Mouse (Mus musculus) monocyte, adult 5-6 weeks (primary cell): ENCODE measurements around the gene Rps3. TPM values are rescaled to one million over a fixed set of nuclear protein-coding genes. Genes with fewer than 3 reads are reported as not detected.

Experiments used
- ATAC-seq: fragments of 153-309, 156-312 bp; replicated peaks from 2 replicates; pipeline ENCODE4 v1.8.0; 2017; ENCODE audit warnings: mild to moderate bottlenecking; ENCODE audit not compliant: low TSS enrichment, insufficient number of reproducible peaks, severe bottlenecking, poor library complexity, low FRiP score
- total RNA-seq: library from RNA; stranded (forward); fragments of 200-1000, 200-491, 200-594 nt; gene quantifications from 3 replicates; pipeline ENCODE4 v1.2.3, GENCODE M21; 2017

The Rps3 gene
- total RNA-seq, 1 experiment from 2014 or later, result 1,253 TPM

DNA sequence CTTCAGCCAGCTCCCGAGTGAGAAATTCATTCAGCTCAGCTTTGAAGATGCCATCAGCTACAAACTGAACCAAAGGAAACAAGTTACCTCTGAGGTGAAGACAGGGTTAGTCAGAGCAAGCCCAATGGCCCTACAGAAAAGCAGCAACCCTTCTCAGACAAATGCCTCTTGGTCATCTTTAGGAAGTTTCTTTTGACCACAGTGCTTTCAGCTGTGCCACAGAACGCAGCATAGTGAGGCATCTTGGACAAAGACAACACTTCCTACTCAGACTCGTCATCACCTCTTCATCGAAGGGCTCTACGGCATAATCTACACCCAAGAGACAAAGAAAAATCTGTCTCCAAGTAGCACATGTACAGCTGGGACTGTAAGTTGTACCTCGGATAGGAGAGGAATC is 901 bp downstream of the Rps3 start:
- no peak for ATAC-seq

GRCm38 (mm10) chr7:99477235-99477634 is 6.3 kb downstream of the Rps3 start:
- ATAC-seq, result no peak

- no peak for ATAC-seq
These were observed 6.9 kb downstream of the Rps3 start for GRCm38 (mm10) chr7:99476558-99477114.

GRCm38 (mm10) chr7:99475562-99475911 is 8.0 kb downstream of the Rps3 start:
- no peak for ATAC-seq

GRCm38 (mm10) chr7:99474836-99475561 is 8.5 kb downstream of the Rps3 start:
- ATAC-seq, result no peak

- no peak for ATAC-seq
These were observed 9.7 kb downstream of the Rps3 start for GRCm38 (mm10) chr7:99473638-99474407.

DNA sequence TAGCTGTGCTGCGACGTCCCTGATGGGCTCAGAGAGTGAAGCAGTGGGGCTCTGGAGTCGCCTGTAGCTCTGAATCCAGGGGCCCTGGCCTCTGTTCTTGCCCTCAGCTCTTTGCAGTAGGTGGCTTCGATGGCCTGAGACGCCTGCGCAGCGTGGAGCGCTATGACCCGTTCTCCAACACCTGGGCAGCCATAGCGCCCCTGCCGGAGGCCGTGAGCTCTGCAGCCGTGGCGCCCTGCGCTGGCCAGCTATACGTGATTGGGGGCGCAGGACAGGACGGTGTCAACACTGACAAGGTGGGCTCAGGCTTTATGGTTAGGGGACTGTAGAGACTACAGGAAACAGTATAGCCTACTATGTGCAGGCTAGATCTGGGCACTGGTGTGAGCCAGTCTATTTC is 12.0 kb downstream of the Rps3 start:
- ATAC-seq, result no peak

DNA sequence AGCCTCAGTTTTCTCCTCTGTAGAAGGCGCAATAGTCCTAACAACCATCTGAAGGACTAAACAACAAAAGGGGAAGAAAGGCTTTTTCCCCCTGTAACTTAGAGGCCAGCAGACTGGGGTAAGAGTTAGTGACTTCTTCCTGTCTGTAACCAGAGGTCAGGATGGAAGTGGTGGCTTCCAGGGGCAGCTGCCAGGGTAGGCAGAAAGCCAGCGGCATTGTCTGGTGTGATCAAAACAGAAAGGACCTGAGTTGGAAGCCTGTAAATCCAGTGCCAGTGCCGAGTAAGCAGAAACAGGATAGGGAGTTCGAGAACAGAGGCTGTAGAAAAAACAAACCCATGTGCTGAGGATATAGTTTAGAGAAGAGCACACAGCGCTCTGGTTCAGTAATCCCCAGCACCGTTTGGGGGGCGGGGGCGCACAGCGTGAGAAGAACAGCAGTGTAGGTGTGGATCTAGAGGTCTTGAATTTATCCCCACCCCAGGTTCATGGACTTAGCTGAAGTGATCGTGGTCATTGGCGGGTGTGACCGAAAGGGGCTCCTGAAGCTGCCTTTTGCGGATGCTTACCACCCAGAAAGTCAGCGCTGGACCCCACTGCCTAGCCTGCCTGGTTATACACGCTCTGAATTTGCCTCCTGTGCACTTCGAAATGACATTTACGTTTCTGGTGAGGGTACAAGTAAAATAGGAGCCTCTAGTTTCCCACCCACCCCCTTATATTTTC is 13.7 kb downstream of the Rps3 start:
- ATAC-seq, result no peak

DNA sequence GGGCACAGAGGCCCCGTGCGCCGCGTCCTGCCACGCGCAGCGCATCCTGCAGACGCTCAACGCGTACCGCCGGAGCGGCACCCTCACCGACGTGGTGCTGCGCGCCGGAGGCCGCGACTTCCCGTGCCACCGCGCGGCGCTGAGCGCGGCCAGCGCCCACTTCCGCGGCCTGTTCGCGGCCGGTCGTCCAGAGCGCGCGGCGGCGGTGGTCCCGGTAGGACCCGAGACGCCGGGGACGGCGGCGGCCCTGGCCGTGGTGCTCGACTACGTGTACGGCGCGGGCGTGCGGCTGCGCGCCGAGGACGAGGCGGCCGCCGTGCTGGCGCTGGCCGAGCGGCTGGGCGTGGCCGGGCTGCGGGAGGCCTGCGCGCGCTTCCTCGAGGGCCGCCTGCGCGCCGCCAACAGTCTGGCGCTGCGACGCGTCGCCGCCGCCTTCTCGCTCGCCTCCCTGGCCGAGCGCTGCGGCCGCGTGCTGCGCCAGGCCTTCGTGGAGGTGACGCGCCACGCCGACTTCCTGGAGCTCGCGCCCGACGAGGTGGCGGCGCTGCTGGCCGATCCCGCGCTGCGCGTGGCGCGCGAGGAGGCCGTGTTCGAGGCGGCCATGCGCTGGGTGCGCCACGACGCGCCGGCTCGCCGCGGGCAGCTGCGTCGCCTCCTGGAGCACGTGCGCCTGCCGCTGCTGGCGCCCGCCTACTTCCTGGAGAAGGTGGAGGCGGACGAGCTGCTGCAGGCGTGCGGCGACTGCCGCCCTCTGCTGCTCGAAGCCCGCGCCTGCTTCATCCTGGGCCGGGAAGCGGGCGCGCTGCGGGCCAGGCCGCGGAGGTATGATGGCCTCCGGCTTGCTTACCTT is 15.0 kb downstream of the Rps3 start:
- ATAC-seq, result peak; percentile 60

DNA sequence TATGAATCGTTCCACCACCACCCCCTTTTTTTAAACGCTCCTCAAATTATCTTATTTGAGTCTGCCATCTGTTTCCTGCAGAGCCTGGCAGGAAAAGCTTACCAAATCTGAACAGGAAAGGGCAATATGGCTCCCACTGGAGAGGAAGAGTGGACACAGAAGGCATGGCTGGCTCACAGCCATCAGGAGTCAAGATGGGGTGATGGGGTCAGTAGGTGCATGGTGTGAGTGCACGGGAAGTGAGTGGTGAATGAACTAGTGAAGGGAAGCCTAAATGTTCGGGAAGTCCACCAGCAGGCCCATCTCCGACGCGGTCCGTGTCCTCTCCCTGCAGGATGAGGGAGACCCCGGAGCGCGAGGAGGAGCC is 15.6 kb downstream of the Rps3 start:
- ATAC-seq, result no peak

GRCm38 (mm10) chr7:99465811-99466210 is 17.7 kb downstream of the Rps3 start, which contains the start of gene Klhl35:
TSS of gene Klhl35 (plus strand) at chr7:99466004.
- ATAC-seq, result no peak

- ATAC-seq, result no peak
These were observed 20.4 kb downstream of the Rps3 start for GRCm38 (mm10) chr7:99463120-99463519.

DNA sequence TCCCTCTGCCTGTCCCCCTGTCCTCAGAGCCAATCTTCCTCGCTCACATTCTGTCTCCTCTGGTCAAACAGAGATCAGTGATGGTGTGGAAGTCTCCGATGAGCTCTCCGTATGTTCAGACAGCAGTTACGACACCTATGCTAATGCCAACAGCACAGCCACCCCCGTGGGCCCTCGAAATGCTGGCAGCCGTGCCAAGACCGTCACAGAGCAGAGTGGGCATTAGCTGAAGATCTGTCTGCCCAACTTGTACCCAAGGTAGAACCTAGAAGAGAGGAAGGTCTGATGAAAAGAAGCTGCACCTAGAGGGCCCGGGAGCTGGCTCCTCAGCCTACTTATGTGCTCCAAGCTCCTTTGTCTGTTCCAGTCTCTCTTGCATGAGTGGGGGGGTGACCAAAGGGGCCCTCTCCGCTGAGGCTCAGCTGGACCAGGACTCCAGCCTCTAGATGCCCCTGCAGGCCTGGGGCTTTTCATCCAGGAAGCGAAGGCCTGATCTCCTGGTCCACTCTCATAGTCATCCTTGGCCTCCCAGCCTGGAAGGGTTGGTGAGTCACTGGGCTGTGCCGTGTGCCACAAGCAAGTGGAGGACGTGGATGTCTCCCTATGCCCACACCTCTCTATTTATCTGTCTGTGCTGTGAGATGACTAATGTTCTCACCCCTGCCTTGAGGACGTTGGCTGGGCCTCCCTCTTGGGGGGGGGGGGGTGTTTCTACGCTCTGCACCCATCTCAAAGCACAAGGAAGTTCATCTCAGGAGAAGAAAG is 23.5 kb downstream of the Rps3 start:
- ATAC-seq, result no peak

DNA sequence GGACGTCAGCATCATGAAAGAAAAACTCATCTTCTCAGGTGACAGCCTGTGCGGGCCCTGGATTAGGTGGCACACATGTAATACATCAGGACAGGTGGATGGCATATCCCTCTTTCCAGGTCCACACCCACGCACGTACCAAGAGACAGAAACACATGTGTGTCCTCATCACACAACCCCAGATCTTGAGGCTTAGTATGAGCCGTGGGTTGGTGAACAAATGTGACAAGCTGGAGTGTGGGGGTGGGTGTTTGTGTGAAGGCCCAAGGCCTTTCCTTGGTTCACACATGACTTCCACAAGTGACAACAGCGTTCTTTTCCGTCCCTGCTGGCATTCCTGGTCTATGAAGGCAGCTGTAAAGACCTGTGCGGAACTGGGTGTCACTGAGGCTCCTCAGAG is 24.7 kb downstream of the Rps3 start:
- ATAC-seq, result no peak

GRCm38 (mm10) chr7:99454044-99454443 is 29.5 kb downstream of the Rps3 start:
- ATAC-seq, result no peak

DNA sequence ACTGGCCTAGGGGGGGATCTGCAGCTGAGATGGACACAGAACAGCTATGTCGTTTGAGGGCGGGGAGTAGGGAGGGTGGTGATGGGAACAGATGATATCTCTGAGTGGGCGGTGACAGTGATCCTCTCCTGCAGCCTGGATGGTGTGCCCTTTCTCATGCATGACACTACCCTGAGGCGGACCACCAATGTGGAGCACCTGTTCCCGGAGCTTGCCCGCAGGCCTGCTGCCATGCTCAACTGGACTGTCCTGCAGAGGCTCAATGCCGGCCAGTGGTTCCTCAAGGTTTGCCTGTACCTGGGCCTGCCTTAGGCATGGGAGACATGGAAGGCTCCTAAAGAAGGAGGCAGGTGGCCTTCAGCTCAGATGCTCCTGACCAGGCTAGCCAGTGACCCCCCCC is 30.7 kb downstream of the Rps3 start:
- no peak for ATAC-seq

GRCm38 (mm10) chr7:99450703-99451102 is 32.8 kb downstream of the Rps3 start:
- ATAC-seq, result peak; percentile 75

- ATAC-seq, result no peak
These were observed 33.8 kb downstream of the Rps3 start for GRCm38 (mm10) chr7:99449751-99450150.
